Mouse (Mus musculus): ENCODE measurements around the gene Rfng.

The Rfng gene

GRCm38 (mm10) chr11:120808010-120808409, 24.0 kb upstream of the Rfng start:
- no peak for DNase-seq

GRCm38 (mm10) chr11:120805375-120806298, 21.6 kb upstream of the Rfng start:
- DNase-seq, result no peak

GRCm38 (mm10) chr11:120804769-120805168, 20.8 kb upstream of the Rfng start:
- no peak for DNase-seq

GRCm38 (mm10) chr11:120804274-120804673, 20.3 kb upstream of the Rfng start:
- DNase-seq, result no peak

GRCm38 (mm10) chr11:120800061-120800904, 16.3 kb upstream of the Rfng start:
- DNase-seq, result peak; percentile 95

GRCm38 (mm10) chr11:120799316-120799890, 15.4 kb upstream of the Rfng start:
- DNase-seq, result no peak

GRCm38 (mm10) chr11:120798244-120798643, 14.2 kb upstream of the Rfng start:
- DNase-seq, result no peak

GRCm38 (mm10) chr11:120796614-120796946, 12.6 kb upstream of the Rfng start:
- no peak for DNase-seq

- DNase-seq, result peak; percentile 98
Measured at GRCm38 (mm10) chr11:120795756-120796613, 12.0 kb upstream of the Rfng start, which contains the start of gene Dus1l. Dus1l (minus strand) TSS chr11:120796403.

- no peak for DNase-seq
Measured at GRCm38 (mm10) chr11:120792652-120793051, 8.6 kb upstream of the Rfng start.

GRCm38 (mm10) chr11:120789810-120790209, 5.8 kb upstream of the Rfng start:
- no peak for DNase-seq

GRCm38 (mm10) chr11:120789355-120789754, 5.3 kb upstream of the Rfng start:
- DNase-seq, result no peak

- DNase-seq, result peak; percentile 31
Measured at GRCm38 (mm10) chr11:120788460-120788859, 4.5 kb upstream of the Rfng start.

- DNase-seq, result no peak
Measured at GRCm38 (mm10) chr11:120785145-120785544, 1.1 kb upstream of the Rfng start.

GRCm38 (mm10) chr11:120783426-120784063, 462 bp downstream of the Rfng start:
- no peak for DNase-seq

- peak; percentile 29 for DNase-seq
Measured at GRCm38 (mm10) chr11:120781361-120781760, 2.6 kb downstream of the Rfng start.

GRCm38 (mm10) chr11:120779876-120780275, 4.1 kb downstream of the Rfng start:
- DNase-seq, result no peak

- DNase-seq, result no peak
Measured at GRCm38 (mm10) chr11:120777123-120777522, 6.9 kb downstream of the Rfng start.

GRCm38 (mm10) chr11:120775774-120776469, 8.1 kb downstream of the Rfng start:
- DNase-seq, result peak; percentile 98

- no peak for DNase-seq
Measured at GRCm38 (mm10) chr11:120773463-120774190, 10.4 kb downstream of the Rfng start.

All from kidney, postnatal 10 days (tissue).